ENCODE assay signal across 11 mouse cellular contexts in the genomic region with DNA sequence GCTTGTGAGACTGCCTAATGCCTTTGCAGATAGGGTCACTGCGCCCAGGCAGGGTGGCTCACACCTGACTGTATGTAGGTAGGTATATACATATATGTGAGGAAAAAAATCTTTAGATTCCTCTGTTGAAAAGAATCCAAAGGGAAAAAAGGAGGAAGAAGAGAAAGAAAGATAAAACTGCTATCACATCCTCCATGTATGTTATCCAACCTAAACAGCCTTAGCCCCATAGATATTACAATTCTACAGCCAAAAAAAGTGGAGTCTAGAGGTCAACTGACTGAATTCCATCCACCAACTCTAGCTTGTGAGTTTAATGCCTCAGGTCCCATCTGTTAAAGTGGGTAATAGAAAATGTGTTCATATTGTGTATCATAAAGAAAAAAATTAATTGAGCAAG. TPM values are rescaled to one million over a fixed set of nuclear protein-coding genes. Genes with fewer than 3 reads are reported as not detected.
DNase-seq lines count a peak whose midpoint lies in the region; ATAC-seq lines count a peak whose summit lies in the region.
"Had no signal": no experiment of that assay in that cellular context is flagged by ENCODE, and none has a peak within 500 bp of the region (broad histone marks: within the 10 kb centered on the region; RNA-seq: fewer than 3 reads in every experiment).

No protein-coding gene starts in this region.

- H3K4me1 ChIP-seq in liver, embryonic 11.5 days (replicated peaks; ENCODE audit: control insufficient read depth, insufficient read depth, low read length) = peaks cover 9% of the 10 kb centered on the region
- peaks cover 13% of the 10 kb centered on the region for H3K4me1 ChIP-seq in forebrain, embryonic 16.5 days (replicated peaks; ENCODE audit: control insufficient read depth, insufficient read depth, low read length)
- H3K4me1 ChIP-seq in liver, embryonic 15.5 days (replicated peaks) = peaks cover 30% of the 10 kb centered on the region

- intact Hi-C loops in left cerebral cortex, postnatal 10 days (cut with DNase I) = loop anchor here (10.0 kb wide), 1 partner anchor 211 kb away; the partner anchor contains the start of gene Ints4

- H3K27me3 ChIP-seq in liver, embryonic 11.5 days (replicated peaks; ENCODE audit: control insufficient read depth, insufficient read depth, low read length) = no peaks in the 10 kb centered on the region
- no peaks in the 10 kb centered on the region for H3K27me3 ChIP-seq in forebrain, embryonic 16.5 days (replicated peaks; ENCODE audit: control insufficient read depth, insufficient read depth, low read length)
- no peaks in the 10 kb centered on the region for H3K27me3 ChIP-seq in liver, embryonic 15.5 days

- H3K4me3 ChIP-seq in liver, embryonic 11.5 days (ENCODE audit: low read depth, low read length) = no peak overlapping the region
- no peak overlapping the region for H3K4me3 ChIP-seq in forebrain, embryonic 16.5 days (replicated peaks; ENCODE audit: low read length)
- no peak overlapping the region for H3K4me3 ChIP-seq in liver, embryonic 15.5 days (replicated peaks)

- no peak overlapping the region; the same call in 1 of the 2 replicates for H3K27ac ChIP-seq in liver, embryonic 11.5 days (ENCODE audit: low read depth, low read length)
- no peak overlapping the region for H3K27ac ChIP-seq in forebrain, embryonic 16.5 days (ENCODE audit: low read length)
- no peak overlapping the region for H3K27ac ChIP-seq in liver, embryonic 15.5 days (replicated peaks)

- H3K4me2 ChIP-seq in liver, embryonic 11.5 days = peak overlapping the region; percentile 77
- H3K4me2 ChIP-seq in forebrain, embryonic 16.5 days (ENCODE audit: low read length) = peak overlapping the region; percentile 78
- 0 out of 2 replicates have a peak overlapping the region, but pooled peaks have one; percentile 81 for H3K4me2 ChIP-seq in liver, embryonic 15.5 days

- no peak overlapping the region for H3K9ac ChIP-seq in liver, embryonic 11.5 days (ENCODE audit: low read depth, low read length)
- no peak overlapping the region for H3K9ac ChIP-seq in forebrain, embryonic 16.5 days (replicated peaks; ENCODE audit: low read depth, low read length)
- no peak overlapping the region for H3K9ac ChIP-seq in liver, embryonic 15.5 days

- H3K9me3 ChIP-seq in liver, embryonic 11.5 days (ENCODE audit: control insufficient read depth, low read length) = no peaks in the 10 kb centered on the region
- no peaks in the 10 kb centered on the region for H3K9me3 ChIP-seq in forebrain, embryonic 16.5 days (ENCODE audit: control insufficient read depth, low read length)
- H3K9me3 ChIP-seq in liver, embryonic 15.5 days (replicated peaks) = no peaks in the 10 kb centered on the region

- peaks cover 3% of the 10 kb centered on the region; the same call in 1 of the 2 replicates for H3K36me3 ChIP-seq in liver, embryonic 11.5 days (ENCODE audit: control insufficient read depth, insufficient read depth, low read length)
- H3K36me3 ChIP-seq in forebrain, embryonic 16.5 days (ENCODE audit: control insufficient read depth, insufficient read depth) = 0 out of 2 replicates have a peak, but pooled peaks cover 5% of the 10 kb centered on the region
- 0 out of 2 replicates have a peak, but pooled peaks cover 6% of the 10 kb centered on the region for H3K36me3 ChIP-seq in liver, embryonic 15.5 days (replicated peaks)

- no peak for ATAC-seq in liver, embryonic 11.5 days (replicated peaks; ENCODE audit: low FRiP score)
- ATAC-seq in forebrain, embryonic 16.5 days = no peak
- ATAC-seq in liver, embryonic 15.5 days (ENCODE audit: insufficient read depth) = no peak

- 94% methylated on average over 1 of the region's 1 CpGs for WGBS in liver, embryonic 11.5 days
- WGBS in forebrain, embryonic 16.5 days = 100% methylated on average over 1 of the region's 1 CpGs
- 78% methylated on average over 1 of the region's 1 CpGs for WGBS in liver, embryonic 15.5 days (ENCODE audit: insufficient replicate concordance)

- DNase-seq in cerebellum, adult 9-10 months = peak; percentile 27
- DNase-seq in cerebellum, postnatal 10 days = no peak
- DNase-seq in liver, embryonic 11.5 days (ENCODE audit: low spot score) = no peak
- no peak for DNase-seq in liver
- DNase-seq in left cerebral cortex, postnatal 10 days (ENCODE audit: extremely low spot score in 1 of 2, low spot score in 2 of 2) = no peak
- no peak for DNase-seq in cerebellum, postnatal 36 days
- DNase-seq: adrenal gland, adult 8-10 months; cerebellum, adult 11 months; gastrocnemius, postnatal 25 days had no signal

RNA-seq across cellular contexts. Expression of gene Clns1a, which starts 1.0 kb away (rescaled TPM):
- 187 and 208 TPM in 2 replicates for polyA plus RNA-seq in liver, embryonic 11.5 days (2014; fragmentation: Nextera tagmentation; extraction: Ambion mirVana)
- 213 and 217 TPM in 2 replicates for polyA plus RNA-seq in forebrain, embryonic 16.5 days (2015; fragmentation: Nextera tagmentation; extraction: Ambion mirVana)
- polyA plus RNA-seq in liver, embryonic 15.5 days (2015; fragmentation: Nextera tagmentation; extraction: Ambion mirVana) = 60.6 and 61.2 TPM in 2 replicates
- total RNA-seq in left cerebral cortex, postnatal 10 days (2021) = 10 to 100 TPM; 72.0 to 78.5 TPM

RNA-seq across cellular contexts. Expression of gene Aqp11, which starts 42.6 kb away (rescaled TPM):
- polyA plus RNA-seq in liver, embryonic 11.5 days (2014; fragmentation: Nextera tagmentation; extraction: Ambion mirVana) = 18.9 and 19.8 TPM in 2 replicates
- polyA plus RNA-seq in forebrain, embryonic 16.5 days (2015; fragmentation: Nextera tagmentation; extraction: Ambion mirVana) = 8.7 and 11.5 TPM in 2 replicates
- polyA plus RNA-seq in liver, embryonic 15.5 days (2015; fragmentation: Nextera tagmentation; extraction: Ambion mirVana) = 30.3 and 34.6 TPM in 2 replicates
- total RNA-seq in left cerebral cortex, postnatal 10 days (2021) = 10 to 100 TPM; 22.4 to 24.4 TPM
